Mouse (Mus musculus): Measurements from ENCODE around the gene Gm28308.

- TF ChIP-seq EP300 (IDR thresholded peaks at IDR 0.05), result no peak
- TF ChIP-seq CTCF (IDR thresholded peaks at IDR 0.05), result no peak
These were observed 32.6 kb upstream of the Gm28308 start, which contains the start of gene Hoxa11 for GRCm38 (mm10) chr6:52245757-52246142.

Measured in lung, postnatal 0 days (tissue).